Mouse (Mus musculus) lung, adult 2 months (tissue): ENCODE measurements around the gene Efcab2.

Experiments used
- CTCF ChIP-seq: fragments of 200-500 bp; IDR thresholded peaks from 2 replicates; pipeline ENCODE4 v1.5.1; 2011; ENCODE audit warnings: mild to moderate bottlenecking, low read length, control low read depth; ENCODE audit not compliant: insufficient read depth
- POLR2A ChIP-seq: fragments of 200-500 bp; IDR thresholded peaks from 2 replicates; pipeline ENCODE4 v1.6.1; 2011; ENCODE audit warnings: low read depth, mild to moderate bottlenecking, control low read depth, low read length, borderline replicate concordance; ENCODE audit errors: extremely low read depth

- no peak for TF ChIP-seq POLR2A
- TF ChIP-seq CTCF: no peak
Measured at GRCm38 (mm10) chr1:178485138-178485867, 79.4 kb downstream of the Efcab2 start.
